Mouse (Mus musculus): ENCODE measurements at regions not wholly inside any gene's neighbourhood (a gene's known extent, or its start where the extent isn't known, plus 50 kb on each side); places are given as distances from the start of the nearest gene placed in this dataset.

DNA sequence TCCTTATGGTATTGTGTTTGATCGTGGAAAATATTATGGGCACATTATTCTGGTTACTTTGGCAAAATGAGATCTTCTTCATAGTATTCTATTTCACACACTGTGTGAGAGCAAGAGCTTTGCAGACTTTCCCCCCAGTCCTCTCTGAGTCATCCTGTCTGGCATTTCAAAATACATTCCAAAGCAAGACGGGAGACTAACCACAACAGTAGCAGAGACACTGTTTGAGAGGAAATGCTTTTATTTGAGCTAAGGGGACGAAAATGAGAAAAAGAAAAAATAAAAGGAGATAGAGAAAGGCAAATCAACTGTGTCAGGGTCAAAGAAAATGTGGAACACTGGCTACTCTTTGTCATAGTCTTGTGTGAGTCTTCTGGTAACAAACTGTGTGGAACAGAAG is 502.6 kb downstream of the Col12a1 start:
- Histone ChIP-seq H3K4me3 (ENCODE audit: insufficient read depth, low read depth, low read length) (no peak overlapping the region), H3K79me2 (ENCODE audit: control insufficient read depth, insufficient read depth, low read length) (no peaks in the 10 kb centered on the region), H3K36me3 (ENCODE audit: control insufficient read depth, insufficient read depth, low read length) (no peaks in the 10 kb centered on the region), H3K4me1 (ENCODE audit: control insufficient read depth, insufficient read depth, low read length) (peaks cover 2% of the 10 kb centered on the region), H3K9ac (ENCODE audit: low read depth, low read length) (no peak overlapping the region), H3K27me3 (ENCODE audit: control insufficient read depth, insufficient read depth, low read length) (no peaks in the 10 kb centered on the region), H3K27ac (replicated peaks; ENCODE audit: insufficient read depth, low read depth, low read length) (no peak overlapping the region)
- no peak for DNase-seq (ENCODE audit: extremely low read depth, low read depth, low spot score)
- TF ChIP-seq POLR2A (IDR thresholded peaks at IDR 0.05; ENCODE audit: extremely low read depth, insufficient read depth, low read length) = no peak
- TF ChIP-seq CTCF (IDR thresholded peaks at IDR 0.05; ENCODE audit: low read depth, low read length) = no peak
- WGBS = 61% methylated on average over 3 of the region's 3 CpGs

- Histone ChIP-seq H3K27ac (replicated peaks; ENCODE audit: insufficient read depth, low read depth, low read length) (no peak overlapping the region), H3K9ac (ENCODE audit: low read depth, low read length) (no peak overlapping the region), H3K27me3 (ENCODE audit: control insufficient read depth, insufficient read depth, low read length) (no peaks in the 10 kb centered on the region), H3K4me1 (ENCODE audit: control insufficient read depth, insufficient read depth, low read length) (peaks cover 2% of the 10 kb centered on the region), H3K79me2 (ENCODE audit: control insufficient read depth, insufficient read depth, low read length) (no peaks in the 10 kb centered on the region), H3K36me3 (ENCODE audit: control insufficient read depth, insufficient read depth, low read length) (no peaks in the 10 kb centered on the region), H3K4me3 (ENCODE audit: insufficient read depth, low read depth, low read length) (no peak overlapping the region)
- no peak for DNase-seq (ENCODE audit: extremely low read depth, low read depth, low spot score)
- 87% methylated on average over 2 of the region's 2 CpGs for WGBS
- TF ChIP-seq CTCF (IDR thresholded peaks at IDR 0.05; ENCODE audit: low read depth, low read length) = no peak
These were observed 502.2 kb downstream of the Col12a1 start for GRCm38 (mm10) chr9:79216432-79216831.

- Histone ChIP-seq H3K4me3 (ENCODE audit: insufficient read depth, low read depth, low read length) (no peak overlapping the region), H3K4me1 (ENCODE audit: control insufficient read depth, insufficient read depth, low read length) (no peaks in the 10 kb centered on the region), H3K27me3 (ENCODE audit: control insufficient read depth, insufficient read depth, low read length) (no peaks in the 10 kb centered on the region), H3K9ac (ENCODE audit: low read depth, low read length) (no peak overlapping the region), H3K27ac (replicated peaks; ENCODE audit: insufficient read depth, low read depth, low read length) (no peak overlapping the region), H3K79me2 (ENCODE audit: control insufficient read depth, insufficient read depth, low read length) (no peaks in the 10 kb centered on the region), H3K36me3 (ENCODE audit: control insufficient read depth, insufficient read depth, low read length) (no peaks in the 10 kb centered on the region)
- 85% methylated on average over 3 of the region's 3 CpGs for WGBS
- TF ChIP-seq CTCF (IDR thresholded peaks at IDR 0.05; ENCODE audit: low read depth, low read length) (no peak), POLR2A (IDR thresholded peaks at IDR 0.05; ENCODE audit: extremely low read depth, insufficient read depth, low read length) (no peak)
- no peak for DNase-seq (ENCODE audit: extremely low read depth, low read depth, low spot score)
These were observed 485.6 kb downstream of the Col12a1 start for GRCm38 (mm10) chr9:79233081-79233480.

DNA sequence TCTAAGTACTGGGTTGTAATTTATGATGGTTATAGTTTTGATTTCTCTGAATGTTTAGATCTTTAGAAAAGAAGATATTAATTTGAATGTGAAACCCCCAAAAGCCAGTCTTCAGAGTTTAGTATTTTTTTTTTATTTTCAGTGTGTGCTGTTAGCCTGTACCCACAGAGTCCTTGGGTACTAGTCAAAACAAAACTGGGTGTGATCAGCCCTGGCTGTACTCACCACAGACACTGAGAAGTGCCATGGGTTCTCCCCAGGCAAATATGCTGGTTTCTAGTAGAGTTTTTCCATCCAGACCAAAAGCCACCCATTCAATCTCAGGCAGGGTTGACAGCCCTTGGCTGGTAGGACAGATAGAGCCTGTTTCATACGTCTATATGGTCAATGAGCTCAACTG is 484.9 kb downstream of the Col12a1 start:
- Histone ChIP-seq H3K27me3 (ENCODE audit: control insufficient read depth, insufficient read depth, low read length) (no peaks in the 10 kb centered on the region), H3K9ac (ENCODE audit: low read depth, low read length) (no peak overlapping the region), H3K4me1 (ENCODE audit: control insufficient read depth, insufficient read depth, low read length) (no peaks in the 10 kb centered on the region), H3K27ac (replicated peaks; ENCODE audit: insufficient read depth, low read depth, low read length) (no peak overlapping the region), H3K4me3 (ENCODE audit: insufficient read depth, low read depth, low read length) (no peak overlapping the region), H3K36me3 (ENCODE audit: control insufficient read depth, insufficient read depth, low read length) (no peaks in the 10 kb centered on the region), H3K79me2 (ENCODE audit: control insufficient read depth, insufficient read depth, low read length) (no peaks in the 10 kb centered on the region)
- 89% methylated on average over 1 of the region's 1 CpGs for WGBS
- TF ChIP-seq POLR2A (IDR thresholded peaks at IDR 0.05; ENCODE audit: extremely low read depth, insufficient read depth, low read length) (no peak), CTCF (IDR thresholded peaks at IDR 0.05; ENCODE audit: low read depth, low read length) (no peak)
- no peak for DNase-seq (ENCODE audit: extremely low read depth, low read depth, low spot score)

DNA sequence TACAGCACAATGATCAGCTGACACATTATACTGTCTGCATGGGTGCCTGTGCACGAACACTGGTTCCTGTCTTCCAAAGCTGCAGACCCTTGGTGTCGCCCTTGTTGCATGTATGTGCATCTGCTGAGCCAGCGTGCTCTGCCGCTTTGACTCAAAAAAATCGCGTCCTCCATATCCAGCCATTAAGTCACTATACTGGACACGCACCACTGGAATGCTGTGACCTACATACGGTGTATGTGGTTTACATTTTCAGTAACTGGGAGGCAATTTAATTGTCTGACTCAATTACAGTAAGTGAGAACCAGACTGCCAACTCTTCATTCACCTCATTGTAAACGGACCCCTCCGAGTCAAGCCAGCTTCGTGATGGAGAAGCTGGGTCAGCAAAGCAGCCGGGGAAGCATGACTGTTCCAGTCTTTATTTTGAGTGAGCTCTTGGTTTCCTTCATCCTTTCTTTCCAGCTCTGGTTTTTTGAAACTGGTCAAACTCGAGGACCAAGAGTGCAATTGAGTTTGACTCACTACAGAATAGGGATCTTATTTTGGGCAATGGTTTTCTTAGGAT is 448.9 kb downstream of the Col12a1 start:
- DNase-seq (ENCODE audit: extremely low read depth, low read depth, low spot score) = no peak
- no peak overlapping the region for H3K4me3 ChIP-seq (ENCODE audit: insufficient read depth, low read depth, low read length)
- H3K79me2 ChIP-seq (ENCODE audit: control insufficient read depth, insufficient read depth, low read length) = no peaks in the 10 kb centered on the region
- WGBS = 88% methylated on average over 13 of the region's 13 CpGs
- no peaks in the 10 kb centered on the region for H3K27me3 ChIP-seq (ENCODE audit: control insufficient read depth, insufficient read depth, low read length)
- TF ChIP-seq POLR2A (IDR thresholded peaks at IDR 0.05; ENCODE audit: extremely low read depth, insufficient read depth, low read length) (no peak), CTCF (IDR thresholded peaks at IDR 0.05; ENCODE audit: low read depth, low read length) (no peak)
- no peak overlapping the region for H3K9ac ChIP-seq (ENCODE audit: low read depth, low read length)
- no peaks in the 10 kb centered on the region for H3K36me3 ChIP-seq (ENCODE audit: control insufficient read depth, insufficient read depth, low read length)
- H3K4me1 ChIP-seq (ENCODE audit: control insufficient read depth, insufficient read depth, low read length) = no peaks in the 10 kb centered on the region
- H3K27ac ChIP-seq (replicated peaks; ENCODE audit: insufficient read depth, low read depth, low read length) = no peak overlapping the region

GRCm38 (mm10) chr9:79270256-79270655 is 448.4 kb downstream of the Col12a1 start:
- no peaks in the 10 kb centered on the region for H3K79me2 ChIP-seq (ENCODE audit: control insufficient read depth, insufficient read depth, low read length)
- H3K9ac ChIP-seq (ENCODE audit: low read depth, low read length) = no peak overlapping the region
- no peaks in the 10 kb centered on the region for H3K27me3 ChIP-seq (ENCODE audit: control insufficient read depth, insufficient read depth, low read length)
- H3K4me3 ChIP-seq (ENCODE audit: insufficient read depth, low read depth, low read length) = no peak overlapping the region
- DNase-seq (ENCODE audit: extremely low read depth, low read depth, low spot score) = peak; percentile 87
- no peaks in the 10 kb centered on the region for H3K4me1 ChIP-seq (ENCODE audit: control insufficient read depth, insufficient read depth, low read length)
- 41% methylated on average over 2 of the region's 2 CpGs for WGBS
- no peak for TF ChIP-seq POLR2A (IDR thresholded peaks at IDR 0.05; ENCODE audit: extremely low read depth, insufficient read depth, low read length)
- no peak for TF ChIP-seq CTCF (IDR thresholded peaks at IDR 0.05; ENCODE audit: low read depth, low read length)
- H3K36me3 ChIP-seq (ENCODE audit: control insufficient read depth, insufficient read depth, low read length) = no peaks in the 10 kb centered on the region
- H3K27ac ChIP-seq (replicated peaks; ENCODE audit: insufficient read depth, low read depth, low read length) = no peak overlapping the region
